Mouse (Mus musculus) inflammation-experienced regulatory T-cells (primary cell): Measurements from ENCODE around the gene Castor2. TPM values are rescaled to one million over a fixed set of nuclear protein-coding genes. Genes with fewer than 3 reads are reported as not detected.

ENCODE experiments used
- polyA plus RNA-seq, 2 experiments: library from polyadenylated mRNA; unstranded; fragments of 100-300 nt; shearing (Covaris generic); gene quantifications; one replicate each; pipeline ENCODE4 v1.2.1; 2017

The Castor2 gene
- 10 to 100 TPM in 1 of 2 experiments, 1 to 10 TPM in 1; 9.1 to 10.8 TPM for polyA plus RNA-seq

DNA sequence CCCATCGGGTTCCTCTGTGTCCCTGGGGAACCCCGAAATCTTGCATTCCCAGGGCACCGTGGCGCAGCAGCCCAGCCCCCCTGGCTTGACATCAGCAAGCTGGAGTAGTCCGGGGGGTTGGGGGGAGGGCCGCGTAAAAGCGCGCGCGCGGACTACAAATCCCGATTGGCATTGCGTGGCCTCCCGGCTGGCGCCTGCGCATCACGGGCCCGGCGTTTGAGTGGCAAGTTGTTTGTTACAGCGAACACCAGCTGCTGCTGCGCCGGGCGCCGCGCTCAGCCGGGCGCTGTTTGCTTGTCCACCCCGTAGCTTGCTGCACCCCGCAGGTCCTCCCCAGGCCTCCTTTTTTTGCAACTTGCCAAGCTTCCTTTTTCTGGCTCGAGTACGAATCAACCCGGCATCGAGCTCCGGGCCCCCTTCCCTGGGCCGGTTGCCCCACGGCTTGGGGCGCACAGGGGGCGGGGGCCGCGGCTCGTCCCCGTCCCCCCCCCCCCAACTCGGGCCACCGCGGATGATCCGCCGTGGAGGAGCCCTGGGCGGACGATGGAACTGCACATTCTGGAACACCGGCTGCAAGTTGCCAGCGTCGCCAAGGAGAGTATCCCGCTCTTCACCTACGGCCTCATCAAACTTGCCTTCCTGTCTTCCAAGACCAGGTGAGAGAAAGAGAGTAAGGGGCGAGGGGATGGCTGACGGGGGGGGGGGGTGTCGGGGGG, at the start of gene Castor2:
TSS of gene Castor2 (plus strand) at position 216 of the 716 bp plus-strand sequence.

DNA sequence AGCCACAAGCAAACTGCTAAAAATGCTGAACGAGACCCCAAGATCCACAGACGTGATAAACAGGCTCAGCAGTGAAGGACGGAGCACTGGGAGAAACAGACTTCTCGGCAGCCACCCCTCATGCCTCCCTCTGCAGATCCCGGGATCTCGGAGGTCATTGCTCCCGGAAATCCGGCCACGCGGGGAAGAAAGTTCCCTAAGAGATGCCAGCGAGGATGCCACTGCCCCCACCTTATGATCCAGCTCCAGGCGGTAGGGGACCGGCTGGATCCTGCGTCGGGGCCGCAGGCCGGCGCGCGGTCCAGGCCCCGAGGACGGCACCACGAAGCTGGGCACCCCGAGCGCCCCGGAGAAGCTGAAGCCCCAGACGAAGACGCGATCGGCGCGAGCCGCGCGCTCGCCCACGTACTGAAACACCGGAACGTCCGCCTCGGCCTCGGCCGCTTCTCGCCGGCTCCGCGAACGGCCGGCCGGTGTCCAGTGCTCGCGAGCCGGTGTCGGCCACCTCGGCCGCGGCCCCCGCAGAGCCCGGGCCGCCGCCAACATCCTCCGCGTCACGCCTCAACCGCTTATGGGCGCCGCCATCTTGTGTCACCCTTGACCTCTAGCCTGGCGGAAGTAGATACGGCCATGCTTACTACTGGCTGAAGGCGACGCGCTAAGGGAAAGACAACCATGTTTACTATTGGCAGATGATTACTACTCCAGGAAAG, 76.8 kb downstream of the Castor2 start, which contains the start of gene Rcc1l:
TSS of gene Rcc1l (minus strand) at position 606 of the 713 bp plus-strand sequence.

DNA sequence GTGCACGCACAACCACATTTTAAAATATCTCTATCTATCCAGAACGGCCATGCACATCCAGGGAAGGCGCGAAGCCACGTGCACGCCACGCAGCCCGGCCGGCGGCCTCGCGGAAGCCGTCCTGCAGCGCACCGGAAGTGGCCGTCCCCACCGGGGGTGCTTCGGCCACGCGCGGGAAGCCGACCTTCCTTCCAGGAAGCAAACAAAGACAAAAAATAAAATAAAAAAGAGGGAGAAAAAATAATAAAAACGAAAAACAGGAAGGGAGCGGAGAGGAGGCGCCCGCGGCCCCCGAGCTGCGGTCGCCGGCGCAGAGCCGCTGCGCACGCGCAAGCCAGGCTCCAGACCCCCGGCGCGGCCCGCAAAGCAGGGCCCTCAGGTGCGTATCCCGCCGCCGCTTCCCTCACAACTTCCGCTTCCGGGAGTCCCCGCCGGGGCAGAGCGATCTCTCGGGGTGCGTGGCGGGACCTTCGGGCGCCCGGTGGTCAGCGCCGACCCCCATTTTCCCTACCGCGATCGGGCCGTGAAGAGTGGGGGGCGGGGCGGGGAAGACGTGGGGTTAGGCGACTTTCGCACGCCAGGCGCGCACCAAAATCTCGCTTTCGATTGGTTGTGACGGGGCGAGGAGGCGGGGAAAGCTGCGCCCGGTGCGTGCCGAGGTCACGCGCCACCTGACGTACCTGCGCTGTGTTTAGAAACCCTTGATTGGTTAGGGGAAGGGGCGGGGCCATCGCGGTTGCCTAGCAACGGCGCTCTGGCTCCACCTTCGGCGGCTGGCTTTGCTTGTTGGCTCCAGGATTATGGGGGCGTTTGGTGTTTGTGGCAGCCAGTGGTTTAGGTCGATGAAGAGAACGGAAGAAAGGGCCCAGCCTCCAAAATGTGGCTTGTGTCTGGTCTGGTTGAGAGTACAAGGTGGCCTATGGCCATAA, 84.6 kb downstream of the Castor2 start, which contains the start of gene Gtf2ird2:
TSS of gene Gtf2ird2 (plus strand) at position 140 of the 929 bp plus-strand sequence.

Other genes with a start within 250 kb of the Castor2 start
- gene Rcc1l, start 77.1 kb downstream of the Castor2 start, polyA plus RNA-seq: 10 to 100 TPM; 15.6 to 23.6 TPM
- gene Gtf2ird2, start 84.3 kb downstream of the Castor2 start, polyA plus RNA-seq: 10 to 100 TPM; 10.6 to 13.2 TPM
- gene Ncf1, start 129.9 kb downstream of the Castor2 start, polyA plus RNA-seq: 1 to 10 TPM; 5.3 to 7.0 TPM
- gene Gtf2i, start 215.0 kb downstream of the Castor2 start, polyA plus RNA-seq: 100 to 1,000 TPM in 1 of 2 experiments, 10 to 100 TPM in 1; 76.3 to 165 TPM